Mouse (Mus musculus) brain, embryonic 18.5 days (tissue): ENCODE measurements around the gene 2210017I01Rik.

Experiments used
- DNase-seq: peaks from one replicate; pipeline ENCODE4 v3.0.0-alpha.2; 2012; ENCODE audit warnings: low read depth, low spot score

Gene 2210017I01Rik

GRCm38 (mm10) chr3:92607392-92607791 lies at the start of gene 2210017I01Rik:
Gene 2210017I01Rik (minus strand): TSS chr3:92607492.
- no peak for DNase-seq

- DNase-seq = no peak
Measured at GRCm38 (mm10) chr3:92656826-92657225, 49.5 kb upstream of the 2210017I01Rik start, which contains the start of gene Lce1b. Gene Lce1b (minus strand): TSS chr3:92656926.

- DNase-seq = no peak
Measured at GRCm38 (mm10) chr3:92648207-92648606, 40.9 kb upstream of the 2210017I01Rik start, which contains the start of gene Lce1a1. Gene Lce1a1 (minus strand): TSS chr3:92648307.

- no peak for DNase-seq
Measured at GRCm38 (mm10) chr3:92639854-92640253, 32.6 kb upstream of the 2210017I01Rik start.

- DNase-seq = no peak
Measured at GRCm38 (mm10) chr3:92638653-92638991, 31.3 kb upstream of the 2210017I01Rik start.

GRCm38 (mm10) chr3:92637745-92638652 lies 30.7 kb upstream of the 2210017I01Rik start:
- no peak for DNase-seq

- DNase-seq = no peak
Measured at GRCm38 (mm10) chr3:92621560-92621959, 14.3 kb upstream of the 2210017I01Rik start, which contains the start of gene Lce6a. Gene Lce6a (minus strand): TSS chr3:92621660.

GRCm38 (mm10) chr3:92609804-92610203 lies 2.5 kb upstream of the 2210017I01Rik start:
- DNase-seq = no peak

- no peak for DNase-seq
Measured at GRCm38 (mm10) chr3:92602169-92602568, 5.1 kb downstream of the 2210017I01Rik start.

- DNase-seq = no peak
Measured at GRCm38 (mm10) chr3:92600456-92600855, 6.8 kb downstream of the 2210017I01Rik start.

GRCm38 (mm10) chr3:92599973-92600372 lies 7.3 kb downstream of the 2210017I01Rik start:
- DNase-seq = no peak

- no peak for DNase-seq
Measured at GRCm38 (mm10) chr3:92598429-92598828, 8.9 kb downstream of the 2210017I01Rik start.

GRCm38 (mm10) chr3:92588858-92589257 lies 18.4 kb downstream of the 2210017I01Rik start, which contains the start of gene Smcp:
Gene Smcp (minus strand): TSS chr3:92588997.
- no peak for DNase-seq

GRCm38 (mm10) chr3:92587190-92587589 lies 20.1 kb downstream of the 2210017I01Rik start:
- no peak for DNase-seq

- DNase-seq = no peak
Measured at GRCm38 (mm10) chr3:92585055-92585454, 22.2 kb downstream of the 2210017I01Rik start.

- DNase-seq = no peak
Measured at GRCm38 (mm10) chr3:92583164-92583826, 24.0 kb downstream of the 2210017I01Rik start.

- no peak for DNase-seq
Measured at GRCm38 (mm10) chr3:92579508-92579907, 27.8 kb downstream of the 2210017I01Rik start.

- DNase-seq = no peak
Measured at GRCm38 (mm10) chr3:92578652-92579413, 28.5 kb downstream of the 2210017I01Rik start.

- DNase-seq = no peak
Measured at GRCm38 (mm10) chr3:92573449-92574041, 33.7 kb downstream of the 2210017I01Rik start, which contains the start of gene Ivl. Gene Ivl (minus strand): TSS chr3:92573735.

GRCm38 (mm10) chr3:92572514-92573155 lies 34.7 kb downstream of the 2210017I01Rik start:
- DNase-seq = no peak

GRCm38 (mm10) chr3:92568752-92569151 lies 38.5 kb downstream of the 2210017I01Rik start:
- DNase-seq = no peak
